Mouse (Mus musculus) frontal cortex, postnatal 36 days (tissue): Measurements from ENCODE around the gene Traf3ip2.

Source experiments
- DNase-seq, 2 experiments: peaks; one replicate each; pipeline ENCODE4 v3.0.0; 2022; ENCODE audit warnings: low spot score in 2 of 2

Gene Traf3ip2

DNA sequence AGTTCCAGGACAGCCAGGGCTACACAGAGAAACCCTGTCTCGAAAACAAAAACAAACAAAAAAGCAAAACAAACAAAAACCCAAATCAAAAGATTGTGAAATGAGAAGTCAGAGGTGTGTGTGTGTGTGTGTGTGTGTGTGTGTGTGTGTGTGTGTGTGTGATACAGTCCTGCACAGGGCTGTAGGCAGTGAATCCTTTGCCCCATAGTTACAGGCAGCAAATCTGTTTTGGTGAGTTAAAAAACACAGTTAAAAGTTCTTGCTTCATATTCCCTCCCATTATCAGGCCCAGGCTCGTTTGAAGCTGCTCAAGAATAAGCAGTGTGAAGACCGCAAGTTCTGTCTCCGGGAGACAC is at the start of gene Traf3ip2:
Gene Traf3ip2 (plus strand): TSS at position 302 of the 356 bp plus-strand sequence.
- DNase-seq = no peak

DNA sequence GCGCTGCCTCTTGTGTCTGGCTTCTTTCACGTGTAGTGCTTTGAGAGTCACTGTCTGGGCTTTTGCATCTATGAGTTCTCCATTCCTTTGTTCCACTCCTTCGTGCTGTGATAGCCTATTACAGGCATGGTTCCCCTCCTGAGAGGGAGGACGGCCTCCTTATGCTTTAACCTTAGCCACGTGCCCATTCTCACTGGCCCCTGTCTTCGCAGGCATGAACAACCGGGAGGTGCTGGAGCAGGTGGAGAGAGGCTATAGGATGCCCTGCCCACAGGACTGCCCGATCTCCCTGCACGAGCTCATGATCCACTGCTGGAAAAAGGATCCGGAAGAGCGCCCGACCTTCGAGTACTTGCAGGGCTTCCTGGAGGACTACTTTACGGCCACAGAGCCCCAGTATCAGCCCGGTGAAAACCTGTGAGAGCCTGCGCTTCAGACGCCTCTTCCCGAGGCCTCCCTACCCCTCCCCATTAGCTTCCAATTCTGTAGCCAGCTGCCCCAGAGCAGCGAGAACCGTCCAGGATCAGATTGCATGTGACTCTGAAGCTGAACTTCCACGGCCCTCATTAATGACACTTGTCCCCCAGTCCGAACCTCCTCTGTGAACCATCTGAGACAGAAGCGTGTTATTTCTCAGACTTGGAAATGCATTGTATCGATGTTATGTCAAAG is 49.0 kb upstream of the Traf3ip2 start:
- no peak for DNase-seq

DNA sequence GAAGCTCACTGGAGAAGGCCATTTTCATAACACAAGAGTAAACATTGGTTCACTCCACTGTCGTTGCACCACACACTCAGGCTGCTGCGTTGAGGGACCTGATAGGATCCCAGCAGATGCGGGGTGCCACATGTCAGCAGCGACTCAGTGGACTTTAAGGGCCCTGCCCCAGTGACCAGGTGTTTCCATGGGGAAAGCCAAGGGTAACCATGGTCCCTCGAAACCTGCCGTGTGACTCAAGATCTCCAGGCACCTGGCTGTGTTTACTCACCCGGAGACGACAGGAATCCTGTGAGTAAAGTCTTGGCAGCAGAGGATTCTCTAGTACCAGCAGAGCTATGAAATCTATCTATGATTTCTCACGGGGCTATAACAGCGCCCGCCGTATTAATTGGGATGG is 45.8 kb upstream of the Traf3ip2 start:
- DNase-seq = no peak

DNA sequence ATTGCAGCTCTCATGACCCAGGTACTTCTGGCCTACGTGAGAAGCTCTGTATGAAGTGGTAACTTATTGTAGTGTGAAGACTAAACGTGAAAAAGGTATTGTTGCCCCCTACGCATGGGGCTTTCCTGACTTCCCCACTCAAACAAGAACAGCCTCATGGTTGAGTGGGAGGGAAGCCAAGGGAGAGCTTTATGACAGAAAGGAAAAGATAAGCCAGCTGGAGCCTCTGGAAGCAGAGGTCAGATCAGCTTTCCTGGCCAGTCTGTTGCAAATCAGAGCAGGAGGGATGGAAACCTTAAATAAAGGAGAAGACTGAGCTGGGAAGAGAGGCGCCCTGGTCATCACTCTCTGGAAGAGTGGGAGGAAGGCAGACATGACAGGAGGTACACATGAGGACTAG is 43.7 kb upstream of the Traf3ip2 start:
- no peak for DNase-seq

DNA sequence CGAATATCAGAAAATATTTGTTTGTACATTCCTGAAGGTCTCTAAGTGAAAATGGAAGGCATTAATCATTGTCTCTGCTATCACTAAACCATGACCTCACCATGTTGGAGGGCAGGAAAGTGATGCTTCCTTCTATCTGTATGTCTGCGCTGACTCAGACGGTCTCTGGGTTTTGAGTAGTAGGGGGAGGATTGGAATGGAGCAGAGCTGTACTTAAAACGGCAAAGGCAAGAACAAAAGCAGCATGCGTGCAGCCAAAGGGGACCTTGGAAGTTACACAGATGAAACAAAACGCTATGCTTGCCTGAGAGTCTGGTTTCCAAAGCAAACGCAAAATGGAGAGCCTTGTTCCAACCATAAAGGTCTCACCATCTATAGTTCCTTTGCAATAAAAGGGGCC is 41.7 kb upstream of the Traf3ip2 start:
- no peak for DNase-seq

DNA sequence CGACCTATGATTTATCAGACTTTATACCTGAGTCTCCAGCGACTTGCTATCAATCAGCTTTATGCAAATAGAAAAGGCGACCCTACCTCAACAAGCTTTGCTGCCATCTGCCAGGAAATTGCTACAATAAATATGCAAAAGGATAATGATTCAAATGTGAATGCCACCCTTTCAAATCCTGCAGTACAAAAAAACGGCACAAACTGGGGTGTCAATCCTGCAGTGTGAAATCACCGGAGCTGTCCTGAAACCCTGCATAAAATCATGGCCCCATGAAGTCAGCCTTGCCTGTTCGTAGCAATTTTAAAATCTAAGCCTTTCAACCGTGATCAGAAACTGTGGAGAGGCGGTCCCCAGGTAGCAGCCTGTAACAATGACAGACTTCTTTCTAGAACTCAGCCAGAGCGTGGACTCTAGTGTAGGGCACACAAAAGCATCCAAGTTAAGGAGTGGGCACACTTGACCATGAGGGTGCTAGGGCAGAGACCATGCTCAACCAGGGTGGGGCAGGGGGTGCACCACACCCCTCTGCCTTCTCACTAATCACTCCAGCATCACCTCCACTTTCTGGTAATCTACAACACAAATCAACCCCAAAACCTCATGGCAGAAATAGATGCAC is 40.6 kb upstream of the Traf3ip2 start:
- no peak for DNase-seq

DNA sequence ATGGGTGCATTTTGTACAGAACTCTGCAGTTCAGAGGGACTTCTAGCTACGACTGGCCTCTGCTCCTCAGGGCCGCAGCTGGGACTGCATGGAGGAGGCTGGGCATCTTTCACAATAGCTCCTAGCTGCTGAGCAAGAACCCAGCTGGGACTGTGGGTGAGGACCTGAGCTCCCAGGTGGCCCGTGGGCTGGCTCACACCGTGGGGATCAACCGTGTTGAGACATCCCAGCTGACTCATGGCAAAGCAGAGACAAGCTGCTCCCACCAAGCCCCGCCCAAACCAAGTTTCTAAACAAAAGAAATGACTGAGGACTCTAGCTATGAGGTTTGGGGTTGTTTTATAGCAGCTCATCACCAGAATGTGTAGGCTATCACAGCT is 40.1 kb upstream of the Traf3ip2 start:
- peak; percentile 59 to 69 for DNase-seq

DNA sequence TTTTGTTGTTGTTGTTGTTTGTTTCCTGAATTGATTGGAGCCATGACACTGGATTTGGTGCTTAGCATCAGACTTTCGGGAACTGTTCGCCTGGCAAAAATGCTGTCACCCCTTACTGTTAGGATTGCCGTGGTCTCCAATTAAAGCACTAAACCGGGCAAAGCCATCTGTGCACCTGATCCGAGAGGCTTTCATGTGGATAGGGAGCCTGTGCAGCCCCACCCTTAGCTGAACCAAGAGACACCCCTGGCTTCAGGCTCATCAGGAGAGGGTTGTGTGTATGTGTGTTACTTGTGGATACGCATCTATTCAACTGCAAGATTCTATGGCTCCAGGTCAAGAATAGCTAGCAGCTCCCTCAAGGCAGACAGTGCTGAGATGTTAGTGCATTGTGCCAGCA is 36.3 kb upstream of the Traf3ip2 start:
- no peak for DNase-seq

DNA sequence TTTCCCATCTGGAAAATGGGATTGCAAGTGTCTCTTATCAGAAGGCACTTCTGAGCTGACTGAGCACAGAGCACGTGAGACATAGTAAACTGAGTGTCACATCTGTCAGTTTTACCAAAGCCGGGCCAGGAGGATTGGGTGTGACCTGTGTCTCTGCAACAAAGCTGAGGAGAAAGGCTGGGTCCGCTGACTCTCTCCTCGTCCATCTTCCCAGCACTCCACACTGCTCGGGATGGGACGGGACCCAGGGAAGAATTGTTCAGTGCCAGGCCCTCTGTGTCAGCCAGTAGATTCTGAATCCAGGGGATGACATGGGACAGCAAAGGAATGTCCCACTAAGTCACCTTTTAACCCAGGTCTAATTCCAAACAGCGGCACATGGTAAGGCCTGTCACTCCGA is 32.3 kb upstream of the Traf3ip2 start:
- DNase-seq = no peak

DNA sequence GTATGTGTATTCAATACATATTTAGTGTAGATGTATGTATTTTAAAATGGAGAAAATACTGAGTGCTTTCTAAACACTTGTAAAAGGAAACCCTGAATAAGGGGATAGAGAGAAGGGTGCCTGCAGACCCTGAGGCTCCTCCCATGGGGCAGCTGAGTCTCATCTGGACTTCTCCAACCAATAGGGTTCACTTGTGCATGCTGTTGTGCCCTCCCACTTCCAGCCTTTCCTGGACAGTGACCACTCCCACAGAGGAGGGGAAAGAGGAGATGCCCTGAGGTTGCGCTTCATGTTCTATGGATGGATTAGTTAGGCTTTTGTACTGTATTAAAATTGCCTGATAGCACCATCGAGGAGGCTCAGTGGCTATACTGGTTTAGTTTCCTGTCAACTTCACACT is 30.3 kb upstream of the Traf3ip2 start:
- DNase-seq = no peak

DNA sequence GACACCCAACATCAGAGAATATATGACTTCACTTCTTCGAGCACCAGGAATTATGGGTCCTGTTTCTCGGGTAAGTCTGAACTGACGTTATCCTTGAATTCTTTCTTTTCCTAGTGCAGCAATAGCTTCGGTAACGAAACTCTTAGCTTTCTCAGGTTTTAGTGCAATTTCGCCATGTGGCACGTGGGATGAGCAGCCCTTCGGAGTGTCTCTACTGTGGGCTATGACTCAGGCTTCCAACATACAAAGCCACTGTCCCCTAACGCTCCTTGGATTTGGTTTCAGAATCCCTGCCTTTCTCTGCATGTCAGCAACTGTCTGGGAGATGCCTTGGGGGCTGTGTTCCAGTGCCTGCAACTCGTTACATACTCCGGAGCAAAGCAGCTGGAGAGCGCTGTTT is 29.0 kb upstream of the Traf3ip2 start:
- peak; percentile 47 to 58 for DNase-seq

DNA sequence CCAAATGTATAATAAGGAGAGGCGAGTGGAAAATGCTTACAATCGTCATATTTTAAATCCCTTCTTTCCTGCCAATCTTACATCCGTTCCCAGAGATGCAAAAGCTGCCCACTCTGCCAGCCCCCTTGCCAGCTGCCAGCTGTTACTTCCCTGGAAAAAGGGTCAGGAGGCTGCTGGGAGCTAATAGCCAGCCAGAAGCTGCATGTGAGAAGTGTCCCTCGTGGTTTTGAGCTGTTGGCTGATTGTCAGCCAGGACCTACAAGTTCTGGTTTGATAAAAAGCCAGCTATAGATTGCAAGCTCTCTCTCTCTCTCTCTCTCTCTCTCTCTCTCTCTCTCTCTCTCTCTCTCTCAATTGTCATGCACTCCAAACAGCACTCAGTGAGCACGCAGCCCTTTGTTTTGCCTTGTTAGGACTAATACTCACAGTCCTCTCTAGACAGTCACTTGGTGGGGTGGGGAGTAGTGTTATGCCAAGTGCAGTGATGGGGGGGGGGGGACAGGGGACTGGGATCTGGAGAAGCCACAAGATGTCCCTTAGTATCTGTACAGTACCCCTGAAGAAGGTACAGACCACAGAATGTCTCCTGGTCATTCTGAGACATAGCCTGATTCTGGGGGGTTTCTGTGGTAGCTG is 25.3 kb upstream of the Traf3ip2 start:
- DNase-seq = no peak

DNA sequence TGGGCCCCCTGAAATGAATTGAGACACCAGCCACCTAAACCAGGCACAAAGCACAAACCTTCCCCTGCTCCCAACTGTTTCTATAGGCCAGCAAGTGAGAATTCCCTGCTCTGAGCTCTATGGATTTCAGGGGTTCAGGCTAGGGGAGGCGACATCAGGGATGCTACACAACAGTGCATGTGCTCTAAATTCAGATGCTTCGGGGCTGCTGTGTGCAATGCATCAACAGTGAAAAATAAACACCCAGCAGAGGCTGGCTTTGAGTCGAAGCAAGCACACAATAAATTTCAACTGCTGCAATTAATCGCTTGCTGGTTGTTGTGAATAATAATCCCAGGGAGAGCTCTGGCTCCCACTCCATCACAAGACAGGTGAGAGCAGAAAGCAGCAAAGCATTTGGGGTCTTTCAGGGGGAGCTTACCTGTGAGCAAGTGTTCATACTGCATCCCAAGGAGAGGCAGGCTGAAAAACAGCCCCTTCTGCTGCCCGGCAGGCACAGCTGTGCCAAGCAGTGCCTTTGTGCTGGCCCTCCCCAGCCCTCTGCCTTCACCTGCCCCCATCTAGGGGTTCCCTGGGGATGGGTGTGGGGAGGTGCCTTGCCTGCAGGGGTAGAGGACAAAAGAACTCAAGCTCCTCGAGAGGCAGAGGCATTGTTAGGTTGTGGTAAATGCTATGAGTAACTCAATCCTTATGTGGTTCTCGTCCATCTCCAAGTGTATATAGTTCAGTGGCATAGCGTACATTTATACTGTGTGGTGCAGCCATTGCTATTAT is 24.6 kb upstream of the Traf3ip2 start:
- DNase-seq = no peak

DNA sequence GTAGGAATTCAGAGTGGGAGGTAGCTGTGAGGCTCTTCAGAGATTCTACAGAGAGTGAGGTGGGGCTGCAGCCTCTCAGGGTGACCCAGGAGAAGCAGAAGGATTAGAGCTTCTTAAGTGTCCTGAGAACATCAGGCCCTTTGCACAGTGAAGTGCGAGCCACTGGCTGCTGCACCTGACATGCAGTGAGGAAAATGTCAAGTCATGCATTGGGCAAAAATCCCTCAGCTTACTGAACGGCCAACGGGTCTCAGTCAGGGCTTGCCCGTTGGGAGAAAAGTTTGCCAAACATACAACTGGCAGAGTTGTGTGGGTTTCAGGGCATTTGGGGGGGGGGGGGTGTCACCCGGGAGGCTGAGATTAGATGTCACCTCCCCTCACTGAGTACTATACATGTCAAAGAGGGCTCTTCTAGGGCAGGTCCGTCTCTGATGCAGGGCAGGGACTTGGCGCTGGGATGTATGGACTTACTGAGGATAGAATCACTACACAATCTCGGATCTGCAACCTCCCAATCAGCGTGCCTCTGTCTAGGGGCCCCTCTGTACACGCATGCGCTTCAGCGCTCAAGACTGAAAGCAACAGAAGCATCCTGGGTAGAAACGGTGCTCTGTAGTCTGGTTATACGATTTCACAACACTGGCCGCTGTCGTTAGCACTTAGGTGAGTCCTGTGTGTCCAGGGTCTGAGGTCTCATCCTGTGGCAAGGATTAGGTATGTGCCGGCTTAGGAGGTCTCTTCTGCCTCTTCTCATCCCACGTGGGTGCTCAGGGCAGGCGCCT is 22.8 kb upstream of the Traf3ip2 start:
- DNase-seq = no peak

DNA sequence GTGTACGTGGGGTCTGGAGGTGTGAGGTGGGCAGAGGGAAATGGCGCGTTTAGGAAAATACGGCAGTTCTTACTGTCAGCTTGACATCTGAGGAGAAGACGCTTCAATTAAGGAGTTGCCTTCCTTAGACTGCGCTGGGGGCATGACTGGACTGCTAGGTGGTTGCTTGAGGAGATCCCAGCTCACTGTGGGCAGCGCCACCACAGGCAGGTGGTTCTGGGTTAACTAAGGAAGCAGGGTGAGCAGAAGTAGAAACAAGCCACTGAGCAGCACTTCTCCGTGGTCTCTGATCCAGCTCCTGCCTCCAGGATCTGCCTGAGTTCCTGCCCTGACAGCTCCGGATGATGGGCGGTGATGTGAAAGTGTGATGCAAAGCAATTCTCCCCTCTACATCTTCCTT is 22.1 kb upstream of the Traf3ip2 start:
- DNase-seq = no peak

DNA sequence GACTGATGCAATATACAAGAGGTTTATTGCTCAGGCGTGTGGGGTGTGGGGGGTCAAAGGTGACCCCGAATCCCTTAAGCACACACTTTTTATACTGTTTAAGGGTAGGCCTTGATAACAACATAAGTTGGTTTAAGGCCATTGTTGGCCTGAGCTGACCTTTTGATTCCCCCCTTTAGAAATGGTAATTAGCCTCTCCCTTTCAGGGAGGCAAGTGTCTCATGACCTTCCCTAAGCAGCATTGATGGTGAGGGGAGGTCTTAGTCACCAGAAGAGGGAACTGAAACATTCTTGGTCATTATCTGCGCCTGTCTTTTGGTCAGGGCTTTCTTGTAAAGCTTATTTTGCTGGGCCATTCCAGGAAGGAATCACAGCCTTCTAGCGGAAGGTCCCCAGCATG is 20.2 kb upstream of the Traf3ip2 start:
- no peak for DNase-seq

DNA sequence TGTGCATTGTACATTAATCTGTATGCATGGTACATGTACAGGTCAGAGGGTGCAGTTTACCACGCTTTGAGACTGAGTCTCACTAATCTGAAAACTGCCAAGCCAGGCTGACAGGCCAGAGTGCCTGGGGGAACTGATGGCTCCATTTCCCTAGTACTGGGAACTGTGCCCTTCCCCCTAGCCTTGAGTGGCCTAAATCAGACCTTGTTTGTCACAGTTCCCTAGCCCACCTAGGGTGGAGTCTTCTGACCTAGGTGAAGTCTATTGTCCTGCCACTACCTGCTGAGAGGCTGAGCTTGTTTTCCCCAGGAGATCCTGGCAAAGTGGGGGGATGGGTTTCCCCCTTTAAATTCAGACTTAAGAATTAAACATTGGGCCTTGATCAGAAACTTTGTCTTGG is 18.0 kb upstream of the Traf3ip2 start:
- DNase-seq = no peak

DNA sequence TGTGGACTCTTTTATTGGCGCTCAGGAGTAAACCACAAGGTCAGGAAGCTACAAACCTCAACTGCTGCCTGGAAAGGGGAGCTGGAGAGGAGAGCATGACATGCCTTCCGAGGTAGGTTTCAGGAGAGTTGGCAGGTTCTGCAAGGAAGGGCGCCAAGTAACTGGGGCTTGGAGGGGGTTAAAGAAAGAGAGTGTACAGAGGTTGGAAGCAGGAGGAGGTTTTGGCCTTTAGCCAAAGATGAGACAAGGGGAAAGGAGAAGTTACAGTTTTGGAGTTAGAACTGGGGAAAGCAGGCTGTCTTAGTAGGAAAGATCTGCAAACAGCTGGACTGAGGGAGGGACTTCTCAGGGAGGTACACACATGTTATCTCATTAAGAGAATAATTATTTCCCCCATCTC is 16.9 kb upstream of the Traf3ip2 start:
- DNase-seq = no peak

DNA sequence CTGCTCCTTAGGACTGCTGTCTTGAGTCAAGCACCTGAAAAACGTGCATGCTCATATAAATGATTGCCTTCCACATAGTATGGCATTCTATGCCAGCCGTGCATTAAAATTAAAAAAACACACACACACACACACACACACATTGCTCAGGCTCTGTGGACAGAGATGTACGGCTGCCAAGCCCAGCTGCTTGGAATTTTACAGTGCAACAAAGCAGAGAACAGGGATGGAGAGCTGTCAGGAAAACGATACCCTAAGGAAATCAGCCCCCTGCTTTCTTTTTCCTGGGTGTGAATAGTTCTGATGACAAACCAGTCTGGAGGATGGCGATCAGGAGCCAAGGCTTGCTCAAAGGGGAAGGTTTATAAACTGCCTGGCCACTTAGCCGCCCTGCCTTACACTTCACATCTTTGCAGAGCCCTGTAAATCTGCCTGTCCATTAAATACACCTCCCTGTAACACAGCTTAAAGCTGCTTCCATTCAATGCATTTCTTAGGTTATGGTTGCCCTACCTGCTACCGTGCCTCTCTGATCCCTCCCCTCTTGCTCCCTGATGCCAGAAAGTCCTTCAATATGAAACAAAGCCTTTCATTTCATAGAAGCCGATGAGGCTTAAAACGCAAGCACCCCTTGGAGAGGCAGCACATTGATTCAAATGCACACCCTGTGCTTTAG is 15.5 kb upstream of the Traf3ip2 start:
- DNase-seq = no peak

DNA sequence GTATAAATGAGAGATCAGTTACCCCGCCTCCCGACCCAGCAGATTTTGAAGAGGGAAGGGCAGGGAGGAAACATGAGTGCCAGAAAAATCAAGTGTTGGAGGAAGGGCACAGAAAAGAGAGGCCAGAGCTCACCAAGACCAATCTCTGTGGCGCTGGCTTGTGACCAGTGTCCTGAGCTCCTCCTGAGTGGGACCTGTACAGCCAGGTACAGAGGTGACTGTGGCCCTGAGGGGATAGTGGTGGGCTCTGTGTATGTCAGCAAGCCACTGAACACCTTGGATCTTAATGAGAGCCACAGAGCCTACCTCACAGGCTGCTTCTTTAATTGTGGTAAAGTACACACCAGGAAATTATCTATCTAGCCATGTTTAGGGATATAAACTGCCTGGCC is 14.9 kb upstream of the Traf3ip2 start:
- no peak for DNase-seq

DNA sequence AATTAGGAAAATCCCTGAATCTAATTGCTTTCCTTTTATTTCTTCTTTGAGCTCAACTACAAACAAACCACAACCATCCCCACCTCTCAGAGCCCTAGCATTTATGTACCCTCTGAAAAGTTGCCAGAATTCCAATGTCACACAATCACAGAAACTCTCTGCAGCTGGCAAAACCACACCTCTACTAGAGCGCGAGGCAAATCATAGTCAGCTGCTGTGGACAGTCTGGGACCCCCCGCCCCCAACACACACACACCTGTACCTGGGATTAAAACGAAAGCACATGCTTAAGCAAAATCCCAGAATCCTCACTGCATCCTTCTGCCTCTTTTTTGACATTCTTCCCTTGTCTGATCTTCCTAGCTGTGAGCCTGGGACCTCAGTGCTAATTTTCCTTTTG is 13.1 kb upstream of the Traf3ip2 start:
- DNase-seq = no peak
